Mouse (Mus musculus) erythroblast, embryonic 14.5 days (primary cell): ENCODE results near the gene Pds5a. TPM values are rescaled to one million over a fixed set of nuclear protein-coding genes. Genes with fewer than 3 reads are reported as not detected.
A peak's percentile ranks its signal among the peaks of the same experiment; 100 is the strongest.

Source experiments
- H3K27me3 ChIP-seq: 2 replicates; pipeline ENCODE4 v1.6.1; 2012; ENCODE audit warnings: inconsistent platforms; ENCODE audit not compliant: control insufficient read depth
- H3K36me3 ChIP-seq: 2 replicates; pipeline ENCODE4 v1.6.1; 2012; ENCODE audit warnings: mild to moderate bottlenecking, inconsistent platforms; ENCODE audit not compliant: control insufficient read depth
- H3K4me1 ChIP-seq: 2 replicates; pipeline ENCODE4 v1.6.1; 2012; ENCODE audit warnings: inconsistent platforms; ENCODE audit not compliant: control insufficient read depth
- H3K4me3 ChIP-seq: replicated peaks from 2 replicates; pipeline ENCODE3; 2012; ENCODE audit warnings: moderate library complexity, mild to moderate bottlenecking, inconsistent platforms
- H3K9me3 ChIP-seq: 2 replicates; pipeline ENCODE4 v1.6.1; 2012; ENCODE audit warnings: low read length, inconsistent platforms, mixed read lengths; ENCODE audit not compliant: control insufficient read depth
- GATA1 ChIP-seq: IDR thresholded peaks from 2 replicates; pipeline ENCODE4 v1.6.1; 2012; ENCODE audit warnings: low read length, inconsistent platforms, mixed read lengths
- TAL1 ChIP-seq: IDR thresholded peaks from 3 replicates; pipeline ENCODE4 v1.6.1; 2012; ENCODE audit warnings: low read length, inconsistent platforms, mixed read lengths
- polyA plus RNA-seq: library from polyadenylated mRNA; stranded (reverse); fragments of >175 nt; gene quantifications from 2 replicates; pipeline ENCODE4 v1.2.3, GENCODE M21; 2012

The Pds5a gene
- polyA plus RNA-seq, 1 experiment: 0.54 TPM

GRCm38 (mm10) chr5:65667644-65668043, 30.4 kb downstream of the Pds5a start:
- Histone ChIP-seq H3K4me1 (peaks cover 6% of the 10 kb centered on the region), H3K36me3 (peaks cover 59% of the 10 kb centered on the region), H3K4me3 (no peak overlapping the region), H3K9me3 (no peaks in the 10 kb centered on the region), H3K27me3 (no peaks in the 10 kb centered on the region)
- TF ChIP-seq GATA1 (no peak), TAL1 (no peak)

DNA sequence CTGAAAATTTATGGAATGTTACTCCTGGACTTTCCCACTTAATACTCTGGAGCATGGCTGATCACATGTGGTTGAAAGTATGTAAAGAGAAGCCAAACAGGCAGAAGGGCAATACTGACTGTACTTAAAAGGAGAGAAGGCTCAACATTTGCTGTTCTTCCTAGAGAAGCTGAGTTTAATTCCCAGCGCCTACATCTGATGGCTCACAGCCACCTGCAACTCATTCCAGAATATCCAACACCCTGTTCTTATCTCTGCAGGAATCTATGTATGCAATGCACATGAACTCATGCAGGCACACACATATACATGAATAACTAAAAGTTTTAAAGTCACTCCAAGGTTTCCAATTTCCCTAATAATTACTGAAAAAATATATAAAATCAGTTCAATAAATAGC, 32.7 kb downstream of the Pds5a start:
- Histone ChIP-seq H3K27me3 (no peaks in the 10 kb centered on the region), H3K9me3 (no peaks in the 10 kb centered on the region), H3K36me3 (peaks cover 71% of the 10 kb centered on the region), H3K4me1 (peaks cover 4% of the 10 kb centered on the region), H3K4me3 (no peak overlapping the region)
- TF ChIP-seq TAL1 (no peak), GATA1 (peak; percentile 36; the same call in 1 of the 2 replicates)

- Histone ChIP-seq H3K4me1 (no peaks in the 10 kb centered on the region; the same call in 1 of the 2 replicates), H3K4me3 (no peak overlapping the region), H3K36me3 (peaks cover 79% of the 10 kb centered on the region), H3K27me3 (no peaks in the 10 kb centered on the region), H3K9me3 (no peaks in the 10 kb centered on the region)
- TF ChIP-seq GATA1: no peak
- TF ChIP-seq TAL1: no peak
Observed at GRCm38 (mm10) chr5:65661958-65662357, 36.1 kb downstream of the Pds5a start.

DNA sequence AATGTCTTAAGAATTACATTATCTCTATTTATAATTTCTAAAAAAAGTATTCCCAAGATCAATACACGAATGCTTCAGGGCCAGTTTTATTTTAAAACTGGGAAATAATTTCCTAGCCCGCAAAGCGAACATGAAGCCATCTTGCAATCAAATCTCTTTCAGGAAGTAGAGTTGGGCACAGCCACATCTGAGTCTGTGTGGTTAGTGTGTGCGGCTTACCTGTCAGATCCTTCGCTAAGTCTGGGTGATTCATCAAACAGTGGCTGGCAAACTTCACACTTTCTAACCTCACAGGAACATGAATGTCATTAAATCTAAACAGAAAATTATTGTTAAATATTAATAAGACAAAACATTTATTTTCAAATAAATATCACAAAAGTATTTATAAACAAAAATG, 44.3 kb downstream of the Pds5a start:
- TF ChIP-seq GATA1 (no peak), TAL1 (no peak)
- no peaks in the 10 kb centered on the region for H3K9me3 ChIP-seq
- no peaks in the 10 kb centered on the region for H3K27me3 ChIP-seq
- no peaks in the 10 kb centered on the region for H3K4me1 ChIP-seq
- no peak overlapping the region for H3K4me3 ChIP-seq
- H3K36me3 ChIP-seq: peaks cover 96% of the 10 kb centered on the region

- H3K9me3 ChIP-seq: no peaks in the 10 kb centered on the region
- H3K4me1 ChIP-seq: no peaks in the 10 kb centered on the region
- TF ChIP-seq TAL1 (no peak), GATA1 (no peak)
- peaks cover 98% of the 10 kb centered on the region for H3K36me3 ChIP-seq
- no peak overlapping the region for H3K4me3 ChIP-seq
- H3K27me3 ChIP-seq: no peaks in the 10 kb centered on the region
Observed at GRCm38 (mm10) chr5:65638896-65639295, 59.2 kb downstream of the Pds5a start.

- H3K36me3 ChIP-seq: peaks cover 93% of the 10 kb centered on the region
- TF ChIP-seq GATA1: no peak
- TF ChIP-seq TAL1: no peak
- peaks cover 7% of the 10 kb centered on the region for H3K4me1 ChIP-seq
- H3K4me3 ChIP-seq: no peak overlapping the region
- no peaks in the 10 kb centered on the region for H3K27me3 ChIP-seq
- H3K9me3 ChIP-seq: no peaks in the 10 kb centered on the region
Observed at GRCm38 (mm10) chr5:65624340-65624739, 73.7 kb downstream of the Pds5a start.

GRCm38 (mm10) chr5:65613152-65613924, 84.7 kb downstream of the Pds5a start:
- Histone ChIP-seq H3K4me1 (peaks cover 4% of the 10 kb centered on the region), H3K4me3 (no peak overlapping the region), H3K9me3 (no peaks in the 10 kb centered on the region), H3K36me3 (peaks cover 87% of the 10 kb centered on the region), H3K27me3 (no peaks in the 10 kb centered on the region)
- TF ChIP-seq TAL1: no peak
- no peak for TF ChIP-seq GATA1

- no peak overlapping the region for H3K4me3 ChIP-seq
- peaks cover 79% of the 10 kb centered on the region for H3K36me3 ChIP-seq
- H3K27me3 ChIP-seq: no peaks in the 10 kb centered on the region
- peaks cover 4% of the 10 kb centered on the region for H3K4me1 ChIP-seq
- TF ChIP-seq TAL1 (no peak), GATA1 (no peak)
- no peaks in the 10 kb centered on the region for H3K9me3 ChIP-seq
Observed at GRCm38 (mm10) chr5:65610541-65610940, 87.5 kb downstream of the Pds5a start.

DNA sequence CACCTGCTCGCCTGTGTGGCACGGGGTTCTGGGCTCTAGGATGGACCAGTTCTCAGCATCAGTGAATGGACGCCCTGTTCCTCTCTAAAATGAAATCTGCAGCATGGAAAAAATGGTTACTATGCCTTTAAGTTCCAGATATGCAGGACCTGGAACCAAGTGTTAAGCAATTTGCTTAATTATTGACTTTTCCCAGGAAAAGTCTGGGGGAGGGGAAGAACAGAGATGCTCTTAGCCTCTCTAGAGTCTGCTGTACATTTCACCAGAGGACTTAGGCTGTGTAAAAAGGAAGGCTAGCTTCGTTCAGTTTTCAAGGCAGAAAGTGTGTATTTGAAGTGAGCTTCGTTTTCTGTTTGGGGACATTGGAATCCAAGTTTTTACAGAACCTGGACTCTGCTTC, 88.3 kb downstream of the Pds5a start:
- no peaks in the 10 kb centered on the region for H3K27me3 ChIP-seq
- H3K4me1 ChIP-seq: peaks cover 4% of the 10 kb centered on the region
- H3K4me3 ChIP-seq: no peak overlapping the region
- TF ChIP-seq GATA1 (no peak), TAL1 (no peak)
- no peaks in the 10 kb centered on the region for H3K9me3 ChIP-seq
- peaks cover 79% of the 10 kb centered on the region for H3K36me3 ChIP-seq
